In the genomic region with DNA sequence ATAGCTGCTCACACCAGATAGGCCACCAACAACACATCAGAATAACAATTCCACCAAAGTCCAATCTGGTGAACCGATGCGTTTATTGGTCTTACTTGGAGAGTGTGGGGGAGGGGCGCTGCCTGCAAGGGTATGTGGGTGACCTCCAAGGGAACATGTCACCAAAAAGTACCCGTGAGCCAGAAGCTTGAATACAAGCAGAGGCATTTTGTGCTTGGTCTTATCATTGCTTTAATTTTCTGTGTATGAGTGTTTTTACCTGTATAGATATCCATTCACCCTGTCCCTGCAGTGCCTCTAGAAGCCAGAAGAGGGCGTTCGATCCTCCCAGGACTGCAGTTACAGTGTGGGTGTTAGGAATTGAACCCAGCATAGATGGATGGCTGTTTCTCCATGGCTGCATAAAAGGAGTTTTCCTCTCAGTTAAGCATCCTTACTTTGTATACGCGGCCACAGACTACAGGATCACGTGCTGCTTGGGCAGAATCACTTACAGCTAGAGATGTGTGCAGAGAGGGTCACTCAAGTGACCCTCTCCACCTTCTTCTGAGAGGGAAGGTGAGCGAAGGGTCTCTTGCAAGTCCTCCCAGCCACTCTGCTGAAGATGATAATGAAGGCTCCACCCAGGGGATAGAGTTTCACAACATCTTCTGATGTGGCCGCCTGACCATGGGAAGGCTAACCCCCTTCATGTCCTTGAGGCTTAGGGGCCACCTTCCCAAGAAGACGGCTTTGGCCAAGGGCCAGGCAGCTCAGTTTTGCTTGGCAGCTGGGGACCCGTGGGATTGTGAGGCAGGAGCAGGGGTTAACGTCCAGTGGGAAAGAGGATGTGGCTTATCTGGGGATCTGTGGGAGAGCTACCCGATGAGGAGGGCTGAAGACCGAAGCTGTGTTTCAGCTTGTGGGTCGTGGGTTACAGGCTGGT, we compare ENCODE assay signal across 8 mouse cellular contexts. TPM values are rescaled to one million over a fixed set of nuclear protein-coding genes. Genes with fewer than 3 reads are reported as not detected.
DNase-seq lines count a peak whose midpoint lies in the region; ATAC-seq lines count a peak whose summit lies in the region.

No protein-coding gene starts in this region.

- H3K9me3 ChIP-seq in hindbrain, embryonic 15.5 days = no peaks in the 10 kb centered on the region
- no peaks in the 10 kb centered on the region for H3K9me3 ChIP-seq in liver, embryonic 13.5 days (replicated peaks)

- H3K27ac ChIP-seq in hindbrain, embryonic 15.5 days (replicated peaks) = peak overlapping the region; percentile 86
- peak overlapping the region; percentile 47 for H3K27ac ChIP-seq in liver, embryonic 13.5 days

- no peaks in the 10 kb centered on the region for H3K36me3 ChIP-seq in hindbrain, embryonic 15.5 days
- H3K36me3 ChIP-seq in liver, embryonic 13.5 days = 0 out of 2 replicates have a peak, but pooled peaks cover under 1% of the 10 kb centered on the region

- DNase-seq in heart, adult 11 months = peak; percentile 98
- no peak for DNase-seq in heart, adult 8-10 months (ENCODE audit: low spot score)
- peak; percentile 52 for DNase-seq in T-cell, adult 2 months (ENCODE audit: low spot score)
- peak; percentile 28 for DNase-seq in liver, embryonic 13.5 days
- peak; percentile 78 for DNase-seq in ovary, adult 18-20 months (ENCODE audit: low spot score)
- no peak for DNase-seq in frontal cortex, postnatal 14 days (ENCODE audit: low spot score in 2 of 2)

- no peak overlapping the region for H3K9ac ChIP-seq in hindbrain, embryonic 15.5 days
- H3K9ac ChIP-seq in liver, embryonic 13.5 days = no peak overlapping the region

- WGBS in hindbrain, embryonic 15.5 days = 26% methylated on average over 17 of the region's 17 CpGs
- WGBS in liver, embryonic 13.5 days (ENCODE audit: insufficient replicate concordance) = 43% methylated on average over 17 of the region's 17 CpGs

- H3K4me3 ChIP-seq in hindbrain, embryonic 15.5 days = no peak overlapping the region
- H3K4me3 ChIP-seq in liver, embryonic 13.5 days (replicated peaks) = no peak overlapping the region

- H3K27me3 ChIP-seq in hindbrain, embryonic 15.5 days = no peaks in the 10 kb centered on the region
- no peaks in the 10 kb centered on the region for H3K27me3 ChIP-seq in liver, embryonic 13.5 days

- peaks cover 93% of the 10 kb centered on the region for H3K4me1 ChIP-seq in hindbrain, embryonic 15.5 days (replicated peaks)
- H3K4me1 ChIP-seq in liver, embryonic 13.5 days (replicated peaks) = peaks cover 87% of the 10 kb centered on the region

- 0 out of 2 replicates have a peak, but pooled peaks have one; percentile 38 for ATAC-seq in erythroid progenitor cell, adult 5-6 weeks (replicated peaks; ENCODE audit: low FRiP score, poor library complexity, severe bottlenecking)
- ATAC-seq in hindbrain, embryonic 15.5 days (ENCODE audit: low FRiP score, low read depth) = peak; percentile 12; the same call in 1 of the 2 replicates
- no peak for ATAC-seq in liver, embryonic 13.5 days (ENCODE audit: low read depth)

- H3K4me2 ChIP-seq in hindbrain, embryonic 15.5 days = 0 out of 2 replicates have a peak overlapping the region, but pooled peaks have one; percentile 10
- H3K4me2 ChIP-seq in liver, embryonic 13.5 days = no peak overlapping the region

RNA-seq across cellular contexts. Expression of a gene that starts 28.1 kb away (rescaled TPM):
- total RNA-seq in heart, adult 8-10 months (2022) = 10 to 100 TPM; 26.1 to 31.8 (median 27.3) TPM
- 10.8 and 16.8 TPM in 2 replicates for total RNA-seq in erythroid progenitor cell, adult 5-6 weeks (2015; ENCODE audit: low replicate concordance)
- total RNA-seq in erythroid progenitor cell, adult 5-6 weeks (2017; ENCODE audit: low replicate concordance) = 18.9 and 37.5 TPM in 2 replicates
- polyA plus RNA-seq in hindbrain, embryonic 15.5 days (2015; fragmentation: Nextera tagmentation; extraction: Ambion mirVana) = 31.6 and 33.4 TPM in 2 replicates
- polyA plus RNA-seq in liver, embryonic 13.5 days (2015; fragmentation: Nextera tagmentation; extraction: Ambion mirVana) = 6.8 and 7.0 TPM in 2 replicates

RNA-seq across cellular contexts. Expression of a gene that starts 52.0 kb away (rescaled TPM):
- total RNA-seq in heart, adult 8-10 months (2022) = 1 to 10 TPM; 3.2 to 7.3 (median 4.5) TPM
- total RNA-seq in erythroid progenitor cell, adult 5-6 weeks (2015; ENCODE audit: low replicate concordance) = 1.1 and 1.3 TPM in 2 replicates
- total RNA-seq in erythroid progenitor cell, adult 5-6 weeks (2017; ENCODE audit: low replicate concordance) = 0.30 and 0.39 TPM in 2 replicates
- polyA plus RNA-seq in hindbrain, embryonic 15.5 days (2015; fragmentation: Nextera tagmentation; extraction: Ambion mirVana) = 1.4 and 1.6 TPM in 2 replicates
- polyA plus RNA-seq in liver, embryonic 13.5 days (2015; fragmentation: Nextera tagmentation; extraction: Ambion mirVana) = 0.06 and 0.20 TPM in 2 replicates

Comparison
In these comparisons a context has a peak if more than half of its experiments do, and no peak if none do; other contexts are left out.
1. DNase-seq: peak in heart, adult 11 months (single experiment), T-cell, adult 2 months (single experiment), liver, embryonic 13.5 days (single experiment) and ovary, adult 18-20 months (single experiment); none in heart, adult 8-10 months (single experiment) and frontal cortex, postnatal 14 days (0 of 2).